Mouse (Mus musculus): ENCODE results near the gene Myo9b.

Myo9b gene

DNA sequence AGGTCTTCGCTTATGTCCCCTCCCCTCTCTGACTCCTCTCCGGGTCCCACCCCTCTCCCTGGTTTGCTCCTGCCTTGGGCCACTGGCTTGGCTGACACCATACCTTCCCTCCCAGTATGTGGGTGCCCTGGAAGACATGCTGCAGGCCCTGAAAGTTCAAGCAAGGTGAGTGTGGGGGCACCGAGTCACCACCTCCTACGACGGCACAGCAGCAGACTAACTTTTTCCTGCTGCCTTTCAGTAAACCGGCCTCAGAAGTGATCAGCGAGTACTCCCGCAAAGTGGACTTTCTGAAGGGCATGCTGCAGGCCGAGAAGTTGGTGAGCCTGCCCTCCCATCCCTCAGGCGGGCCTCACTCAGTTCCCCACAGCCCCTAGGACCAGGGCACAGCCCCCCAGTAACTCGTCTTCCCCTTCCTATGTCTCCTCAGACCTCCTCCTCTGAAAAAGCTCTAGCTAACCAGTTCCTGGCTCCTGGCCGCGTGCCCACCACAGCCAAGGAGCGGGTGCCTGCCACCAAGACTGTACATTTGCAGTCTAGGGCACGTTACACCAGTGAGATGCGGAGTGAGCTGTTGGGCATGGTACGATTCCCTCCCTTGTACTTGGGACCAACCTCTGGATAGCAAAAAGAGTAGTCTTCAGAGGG, 95.1 kb downstream of the Myo9b start:
- no peak for DNase-seq (ENCODE audit: low read depth, low spot score)

DNA sequence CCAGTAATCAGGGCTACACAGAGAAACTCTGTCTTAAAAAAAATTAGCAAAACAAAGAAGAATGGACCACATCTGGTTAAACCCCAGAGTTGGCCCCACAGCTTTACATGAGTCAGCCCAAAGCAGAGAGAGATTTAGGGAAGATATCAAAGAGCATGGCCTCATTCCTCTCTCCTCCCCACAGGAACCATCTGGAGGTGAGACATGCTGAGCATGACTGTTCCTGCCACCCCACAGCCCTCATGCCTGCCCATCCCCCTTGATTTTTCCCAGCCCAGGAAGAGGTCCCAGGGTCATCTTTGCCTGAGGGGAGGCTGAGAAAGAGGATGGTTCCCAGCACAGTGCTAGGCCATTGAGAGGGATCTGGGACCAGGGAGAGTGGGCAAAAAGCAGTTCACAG, 95.9 kb downstream of the Myo9b start:
- no peak for DNase-seq (ENCODE audit: low read depth, low spot score)

- DNase-seq (ENCODE audit: low read depth, low spot score) = no peak
Observed at GRCm38 (mm10) chr8:71369040-71369718, 96.7 kb downstream of the Myo9b start.

DNA sequence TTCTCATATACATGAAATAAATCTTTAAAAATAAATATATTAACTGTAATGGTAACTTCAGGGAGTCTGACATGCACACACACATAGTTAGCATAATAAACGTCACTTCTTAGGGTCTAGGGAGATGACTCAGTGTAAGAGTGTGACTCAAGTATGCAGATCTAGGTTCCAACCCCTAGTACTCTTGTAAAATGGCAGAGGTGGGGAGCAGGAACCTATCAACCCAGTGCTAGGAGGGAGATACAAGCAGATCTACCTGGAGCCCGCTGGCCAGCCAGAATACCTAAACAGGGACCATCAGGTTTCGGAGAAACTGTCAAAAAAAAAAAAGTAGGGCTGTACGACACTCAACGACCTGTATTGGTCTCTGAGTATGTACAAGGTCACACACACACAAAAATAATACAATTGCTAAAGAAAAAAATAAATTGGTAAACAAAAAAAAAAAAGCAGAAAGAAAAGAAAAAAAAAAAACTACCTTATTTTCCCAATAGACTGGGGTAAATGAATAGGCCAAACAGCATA, 98.3 kb downstream of the Myo9b start:
- no peak for DNase-seq (ENCODE audit: low read depth, low spot score)

DNA sequence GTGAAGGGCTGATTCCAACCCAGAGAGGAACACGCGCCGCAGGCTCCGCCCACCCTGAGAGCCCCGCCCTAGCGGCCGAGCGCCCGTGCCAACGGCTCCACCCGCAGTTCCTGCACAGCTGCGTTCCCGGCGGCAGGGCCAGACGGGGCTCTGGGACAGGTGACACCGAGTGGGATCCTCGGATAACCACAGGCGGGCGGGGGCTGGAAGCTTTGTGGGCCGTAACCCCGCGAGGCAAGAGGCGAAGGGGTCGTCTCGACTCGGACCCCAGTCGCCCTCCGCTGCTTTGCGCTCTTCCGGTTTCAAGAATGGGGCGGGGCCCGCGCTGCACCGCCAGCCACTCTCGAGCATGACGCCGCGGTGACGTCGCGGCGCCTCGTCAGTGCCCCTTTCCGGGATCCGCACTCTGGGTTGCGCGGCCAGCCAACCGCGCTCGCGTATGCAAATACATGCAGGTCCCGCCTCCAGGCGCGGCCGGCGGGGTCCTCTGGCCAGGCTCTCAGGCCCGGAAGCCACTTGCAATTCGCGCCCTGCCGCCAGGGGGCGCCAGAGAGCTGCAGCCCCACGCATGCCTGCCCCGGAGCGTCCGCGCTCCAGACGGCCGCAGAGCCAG, 98.8 kb downstream of the Myo9b start, which contains the start of gene Ocel1:
TSS of gene Ocel1 (plus strand) at position 63 of the 613 bp plus-strand sequence.
- DNase-seq (ENCODE audit: low read depth, low spot score) = peak; percentile 96

- no peak for DNase-seq (ENCODE audit: low read depth, low spot score)
Observed at GRCm38 (mm10) chr8:71372427-71372826, 99.9 kb downstream of the Myo9b start.

DNA sequence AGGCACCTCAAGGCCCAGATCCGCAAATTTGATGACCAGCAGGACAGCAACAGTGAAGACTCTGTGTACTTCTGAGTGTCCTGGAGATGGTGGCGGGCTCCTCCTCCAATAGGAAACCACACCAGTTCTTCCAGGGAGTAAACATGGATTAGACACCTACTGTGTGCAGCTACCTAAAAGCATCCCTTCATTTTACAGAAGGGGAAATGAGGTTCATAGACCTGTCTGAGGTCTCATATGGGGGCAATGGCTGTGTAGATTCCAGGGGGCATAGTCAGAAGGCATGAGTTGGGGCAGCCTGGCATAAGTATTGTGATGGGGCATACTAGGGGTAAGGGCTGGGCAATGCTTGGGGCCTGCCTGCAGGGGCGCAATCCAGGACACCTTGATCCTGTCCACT, 100.5 kb downstream of the Myo9b start:
- DNase-seq (ENCODE audit: low read depth, low spot score) = no peak

GRCm38 (mm10) chr8:71374616-71375206, 102.2 kb downstream of the Myo9b start:
- no peak for DNase-seq (ENCODE audit: low read depth, low spot score)

GRCm38 (mm10) chr8:71375581-71376422, 103.3 kb downstream of the Myo9b start:
- no peak for DNase-seq (ENCODE audit: low read depth, low spot score)

- DNase-seq (ENCODE audit: low read depth, low spot score) = no peak
Observed at GRCm38 (mm10) chr8:71376423-71377030, 104.0 kb downstream of the Myo9b start.

GRCm38 (mm10) chr8:71379008-71379407, 106.5 kb downstream of the Myo9b start:
- no peak for DNase-seq (ENCODE audit: low read depth, low spot score)

- DNase-seq (ENCODE audit: low read depth, low spot score) = no peak
Observed at GRCm38 (mm10) chr8:71379512-71380075, 107.1 kb downstream of the Myo9b start.

- DNase-seq (ENCODE audit: low read depth, low spot score) = no peak
Observed at GRCm38 (mm10) chr8:71380178-71381171, 108.0 kb downstream of the Myo9b start.

DNA sequence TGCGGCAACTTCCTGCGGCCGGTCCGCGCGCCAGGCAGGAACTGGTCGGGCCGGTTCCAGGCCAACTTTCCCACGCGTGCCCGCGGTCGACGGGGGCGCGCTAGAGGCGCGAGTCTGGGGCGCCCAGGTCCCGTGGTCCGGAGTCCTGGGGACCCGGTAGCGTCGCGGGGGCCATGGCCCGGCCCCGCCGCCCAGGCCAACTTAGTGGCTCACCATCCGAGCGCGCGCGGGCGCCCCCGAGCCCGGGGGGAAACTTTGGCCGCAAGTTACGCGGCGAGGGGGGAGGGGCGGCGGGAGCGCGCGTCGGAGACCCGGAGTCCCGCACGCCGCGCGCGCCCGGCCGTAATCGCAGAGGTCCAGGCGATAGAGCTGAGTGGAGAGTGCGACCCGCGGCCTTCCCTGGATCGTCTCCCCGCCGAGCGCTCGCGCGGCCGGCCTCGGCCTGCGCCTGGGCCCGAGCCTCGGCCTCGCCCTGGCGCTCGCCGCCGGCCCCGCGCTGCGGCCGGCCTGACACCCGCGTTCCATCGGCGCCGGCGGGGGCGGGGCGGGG, 109.0 kb downstream of the Myo9b start, which contains the start of gene Nr2f6:
TSS of gene Nr2f6 (minus strand) at position 540 of the 550 bp plus-strand sequence.
- no peak for DNase-seq (ENCODE audit: low read depth, low spot score)

DNA sequence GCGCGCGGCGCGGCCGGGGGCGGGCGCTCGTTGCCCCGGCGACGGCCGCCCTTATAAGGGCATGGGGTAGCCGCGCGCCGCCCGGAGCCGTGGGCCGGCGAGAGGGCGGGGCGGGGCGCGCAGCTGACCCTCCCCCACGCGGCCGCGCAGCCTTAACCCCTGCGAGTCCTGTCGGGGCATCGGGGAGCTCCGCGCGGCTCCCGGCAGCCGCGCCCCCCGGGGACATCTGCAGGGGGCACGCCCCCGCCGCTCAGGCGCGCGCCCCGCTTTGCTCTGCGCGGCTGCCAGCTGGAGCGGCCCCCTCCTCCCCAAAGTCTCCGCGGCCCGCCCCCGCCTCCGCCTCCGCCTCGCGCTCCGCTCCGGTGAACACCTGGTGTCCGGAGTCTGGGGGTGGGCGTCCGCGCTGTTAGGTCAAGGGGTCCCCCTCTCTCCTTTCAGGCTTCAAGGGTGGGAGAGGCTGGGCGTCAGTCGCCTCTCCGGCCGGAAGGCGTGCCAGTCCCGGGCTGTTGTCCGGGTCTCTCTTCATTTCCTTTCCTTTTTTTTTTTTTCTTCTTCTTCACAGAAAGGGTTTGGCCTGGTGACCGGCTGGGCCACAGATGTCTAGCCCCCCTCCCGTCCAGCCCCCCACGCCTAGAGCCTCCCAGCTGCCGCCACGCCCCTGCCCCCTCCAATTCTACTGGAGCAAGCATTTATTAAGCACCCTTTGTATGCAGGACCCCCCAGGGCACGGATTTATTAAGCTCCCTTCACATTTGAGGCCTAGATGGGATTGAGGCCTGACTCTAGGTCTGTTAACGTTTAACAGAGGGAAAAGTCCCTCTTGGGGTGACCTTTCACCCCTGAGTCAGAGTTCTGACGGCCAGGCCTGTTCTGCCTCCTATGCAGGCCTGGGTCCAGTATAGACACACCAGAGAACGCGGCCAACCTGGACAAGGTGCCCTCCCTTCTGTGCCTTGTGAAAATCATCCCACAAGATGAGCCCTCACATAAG, 109.8 kb downstream of the Myo9b start:
- DNase-seq (ENCODE audit: low read depth, low spot score) = no peak

DNA sequence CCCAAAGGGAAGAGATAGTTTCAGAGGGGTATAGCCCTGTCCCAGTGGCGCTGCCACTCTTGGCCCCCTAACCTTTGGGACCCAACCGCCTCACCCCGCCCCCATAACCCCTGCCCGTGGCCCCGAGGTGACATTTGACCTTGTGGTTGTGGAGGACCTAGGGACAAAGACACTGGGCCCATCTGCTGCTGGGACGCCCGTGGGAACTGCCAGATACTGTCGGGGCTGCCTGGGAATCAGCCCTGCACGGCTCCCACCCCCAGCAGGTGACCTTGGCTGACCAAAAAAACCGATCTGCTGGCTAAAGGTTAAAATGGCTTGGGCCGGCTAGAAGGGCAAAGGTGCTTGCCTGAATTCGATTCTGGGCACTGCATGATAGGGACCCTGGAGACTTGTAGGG, 110.9 kb downstream of the Myo9b start:
- DNase-seq (ENCODE audit: low read depth, low spot score) = no peak

DNA sequence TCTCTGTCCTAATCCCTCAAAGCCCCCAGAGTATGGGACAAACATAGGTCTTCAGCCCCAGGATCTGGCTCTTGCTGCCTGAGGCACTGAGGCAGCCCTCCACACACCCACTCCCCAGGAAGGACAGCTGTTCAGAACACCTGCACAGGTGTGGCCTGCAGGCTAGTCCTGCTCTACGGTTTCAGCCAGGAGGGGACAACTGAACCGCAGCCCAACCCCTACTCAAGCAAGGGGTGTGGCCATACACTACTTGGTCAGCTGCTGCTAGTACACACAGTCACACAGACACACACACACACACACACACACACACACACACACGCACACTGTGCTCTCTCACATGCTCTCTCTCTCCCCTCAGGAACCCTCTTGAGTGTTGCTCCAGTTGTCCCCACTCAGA, 111.3 kb downstream of the Myo9b start:
- DNase-seq (ENCODE audit: low read depth, low spot score) = no peak
